Mouse (Mus musculus): Measurements from ENCODE around the gene Ccne1. TPM values are rescaled to one million over a fixed set of nuclear protein-coding genes. Genes with fewer than 3 reads are reported as not detected.
"Not testable (repeated sequence)": the region's sequence is repeated elsewhere in the genome, so short reads cannot be mapped to it uniquely, and the experiment has no call there.

Gene Ccne1
- polyA plus RNA-seq, 1 experiment from 2014 or later = 40.9 TPM

DNA sequence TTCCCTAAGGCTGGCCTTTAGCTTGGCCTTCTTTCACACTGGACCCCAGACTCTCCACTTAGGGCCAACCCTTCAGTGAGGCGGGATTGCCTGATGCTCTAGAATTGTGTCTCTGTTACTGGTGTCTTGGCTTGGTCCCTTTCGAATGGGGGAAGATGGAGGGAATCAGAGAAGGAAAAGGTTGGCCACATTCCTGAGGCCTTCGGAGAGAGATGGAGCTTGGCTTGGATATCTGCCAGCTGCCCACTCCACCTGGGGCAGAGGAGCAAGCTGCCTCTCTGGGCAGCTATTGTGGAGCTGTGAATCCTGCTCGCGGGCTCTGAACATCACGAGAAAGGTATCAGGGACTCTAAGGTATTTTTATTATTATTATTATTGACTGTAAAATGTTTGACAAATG is 22.2 kb upstream of the Ccne1 start:
- no peak for ATAC-seq (ENCODE audit: extremely low read depth, insufficient number of reproducible peaks, low FRiP score, low TSS enrichment)
- 80% methylated on average over 6 of the region's 6 CpGs for WGBS

GRCm38 (mm10) chr7:38128256-38128655 is 20.9 kb upstream of the Ccne1 start:
- H3K36me3 ChIP-seq; H3K9ac ChIP-seq; H3K27me3 ChIP-seq (replicated peaks); H3K4me1 ChIP-seq; H3K4me2 ChIP-seq; ATAC-seq (ENCODE audit: extremely low read depth, insufficient number of reproducible peaks, low FRiP score, low TSS enrichment); H3K4me3 ChIP-seq; H3K27ac ChIP-seq (replicated peaks); H3K9me3 ChIP-seq: not testable (repeated sequence)
- whole genome bisulfite sequencing = 25% methylated on average over 5 of the region's 5 CpGs

More for the DNA sequence above, 22.2 kb upstream of the Ccne1 start:
- no peak overlapping the region for H3K9ac ChIP-seq
- H3K4me2 ChIP-seq = no peak overlapping the region
- H3K27me3 ChIP-seq (replicated peaks) = no peaks in the 10 kb centered on the region; the same call in 1 of the 2 replicates
- H3K9me3 ChIP-seq = no peaks in the 10 kb centered on the region
- no peaks in the 10 kb centered on the region for H3K36me3 ChIP-seq
- H3K4me3 ChIP-seq = no peak overlapping the region
- H3K4me1 ChIP-seq = peaks cover 9% of the 10 kb centered on the region; the same call in 1 of the 2 replicates
- H3K27ac ChIP-seq (replicated peaks) = no peak overlapping the region

DNA sequence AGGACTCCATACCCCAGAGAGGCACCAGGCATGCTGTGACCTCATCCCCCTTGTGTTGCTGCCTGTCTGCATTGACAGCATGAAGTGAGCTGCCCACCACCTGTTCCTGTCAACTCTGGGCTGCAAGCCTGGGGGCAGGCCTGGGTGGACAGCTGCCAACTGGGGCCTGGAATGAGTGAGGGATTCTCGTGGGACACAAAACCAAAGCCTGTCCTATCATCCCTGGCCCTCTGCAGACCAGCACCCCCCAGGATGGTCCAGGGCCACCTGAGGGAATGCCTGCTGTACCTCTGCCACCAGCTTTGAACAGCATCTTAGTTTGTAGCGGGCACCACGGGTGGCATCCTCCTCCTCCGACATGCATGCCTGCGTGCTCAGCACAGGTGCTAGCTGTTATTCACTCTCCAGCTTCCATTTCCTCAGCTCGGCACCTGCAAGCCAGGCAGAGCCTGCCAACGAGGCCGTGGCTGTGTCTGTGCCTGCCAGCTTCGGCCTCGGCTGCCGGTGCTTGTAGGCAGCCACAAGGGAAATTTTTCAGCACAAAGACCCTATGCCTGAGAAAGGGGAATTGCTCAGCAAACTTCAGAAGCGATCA is 18.3 kb upstream of the Ccne1 start:
- 66% methylated on average over 12 of the region's 12 CpGs for WGBS
- Histone ChIP-seq H3K27me3 (replicated peaks) (no peaks in the 10 kb centered on the region), H3K36me3 (no peaks in the 10 kb centered on the region), H3K4me1 (peaks cover 9% of the 10 kb centered on the region; the same call in 1 of the 2 replicates), H3K27ac (replicated peaks) (no peak overlapping the region), H3K9me3 (no peaks in the 10 kb centered on the region), H3K4me2 (no peak overlapping the region), H3K9ac (peak overlapping the region; percentile 37; the same call in 1 of the 2 replicates), H3K4me3 (no peak overlapping the region)
- ATAC-seq (ENCODE audit: extremely low read depth, insufficient number of reproducible peaks, low FRiP score, low TSS enrichment) = no peak

GRCm38 (mm10) chr7:38124164-38124563 is 16.8 kb upstream of the Ccne1 start:
- not testable (repeated sequence) for H3K9ac ChIP-seq; H3K4me1 ChIP-seq; H3K4me2 ChIP-seq; H3K9me3 ChIP-seq; ATAC-seq (ENCODE audit: extremely low read depth, insufficient number of reproducible peaks, low FRiP score, low TSS enrichment); H3K27me3 ChIP-seq (replicated peaks); H3K36me3 ChIP-seq; H3K4me3 ChIP-seq; H3K27ac ChIP-seq (replicated peaks)
- 79% methylated on average over 2 of the region's 2 CpGs for WGBS

DNA sequence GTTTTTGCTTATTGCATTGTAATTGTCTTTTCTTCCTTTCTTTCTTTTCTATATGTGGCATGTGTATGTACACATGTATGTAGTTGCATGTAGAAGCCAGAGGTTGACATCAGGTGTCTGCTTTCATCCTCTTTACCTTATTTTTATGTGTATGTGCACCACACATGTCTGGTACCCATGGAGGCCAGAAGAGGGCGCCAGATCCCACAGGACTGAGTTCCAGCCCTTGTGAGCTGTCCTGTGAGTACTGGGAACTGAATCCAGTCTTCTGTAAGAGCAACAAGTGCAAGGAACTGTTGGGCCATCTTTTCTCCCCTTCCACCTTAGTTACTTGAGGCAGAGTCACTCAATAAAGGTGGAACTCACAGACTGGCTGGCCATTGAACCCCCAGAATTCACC is 11.3 kb upstream of the Ccne1 start:
- Histone ChIP-seq H3K9ac (no peak overlapping the region), H3K27me3 (replicated peaks) (peaks cover 8% of the 10 kb centered on the region), H3K36me3 (no peaks in the 10 kb centered on the region), H3K4me3 (no peak overlapping the region), H3K4me1 (no peaks in the 10 kb centered on the region), H3K27ac (replicated peaks) (no peak overlapping the region), H3K4me2 (no peak overlapping the region), H3K9me3 (no peaks in the 10 kb centered on the region)
- 16% methylated on average over 1 of the region's 1 CpGs for WGBS
- ATAC-seq (ENCODE audit: extremely low read depth, insufficient number of reproducible peaks, low FRiP score, low TSS enrichment) = no peak

DNA sequence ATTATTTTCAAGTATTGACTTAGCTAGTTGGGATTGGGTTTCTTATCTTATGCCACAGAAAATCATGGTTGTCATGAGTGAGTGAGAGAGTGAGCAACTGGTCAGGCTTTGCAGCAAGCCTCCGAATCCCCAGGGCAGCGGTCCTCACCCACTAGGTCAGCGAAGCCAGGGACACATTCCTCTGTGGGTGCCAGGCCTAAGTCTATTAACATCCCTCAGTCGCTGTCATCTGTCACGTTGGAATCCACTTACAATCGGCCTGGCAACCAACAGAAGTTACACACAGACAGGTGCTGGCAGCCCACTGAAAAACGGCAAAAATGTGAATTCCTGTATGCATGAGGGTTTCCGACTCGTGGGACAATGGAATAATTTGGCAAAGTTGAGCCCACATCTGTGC is 5.1 kb upstream of the Ccne1 start:
- H3K4me3 ChIP-seq = no peak overlapping the region
- H3K27ac ChIP-seq (replicated peaks) = no peak overlapping the region
- no peaks in the 10 kb centered on the region for H3K9me3 ChIP-seq
- no peaks in the 10 kb centered on the region for H3K36me3 ChIP-seq
- no peak overlapping the region for H3K9ac ChIP-seq
- peaks cover 25% of the 10 kb centered on the region for H3K4me1 ChIP-seq
- H3K27me3 ChIP-seq (replicated peaks) = peaks cover 5% of the 10 kb centered on the region
- no peak overlapping the region for H3K4me2 ChIP-seq
- WGBS = 73% methylated on average over 9 of the region's 9 CpGs
- no peak for ATAC-seq (ENCODE audit: extremely low read depth, insufficient number of reproducible peaks, low FRiP score, low TSS enrichment)

DNA sequence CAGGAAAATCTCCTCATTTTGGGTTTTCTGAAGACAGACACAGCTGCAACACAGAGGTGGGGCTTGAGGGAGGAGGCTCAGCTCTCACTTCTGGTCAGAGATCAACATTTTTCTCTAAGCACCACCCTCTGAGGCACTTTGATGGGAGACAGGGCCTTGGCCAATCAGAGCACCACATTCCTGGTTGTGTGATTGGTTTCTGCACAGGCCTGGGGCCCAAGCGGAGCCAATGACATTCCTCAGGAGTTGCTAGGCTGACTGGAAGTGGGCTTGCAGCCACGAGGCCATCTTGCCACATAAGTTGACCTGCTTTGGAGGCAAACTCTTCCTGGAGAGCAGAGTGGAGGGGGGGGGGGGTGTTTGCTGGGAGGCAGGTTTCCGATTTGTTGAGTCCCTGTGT is 4.7 kb upstream of the Ccne1 start:
- Histone ChIP-seq H3K4me1 (peaks cover 25% of the 10 kb centered on the region), H3K9ac (0 out of 2 replicates have a peak overlapping the region, but pooled peaks have one; percentile 28), H3K27ac (replicated peaks) (peak overlapping the region; percentile 66), H3K4me3 (no peak overlapping the region), H3K9me3 (no peaks in the 10 kb centered on the region), H3K4me2 (no peak overlapping the region), H3K36me3 (no peaks in the 10 kb centered on the region), H3K27me3 (replicated peaks) (peaks cover 5% of the 10 kb centered on the region)
- WGBS = 40% methylated on average over 3 of the region's 3 CpGs
- no peak for ATAC-seq (ENCODE audit: extremely low read depth, insufficient number of reproducible peaks, low FRiP score, low TSS enrichment)

- ATAC-seq (ENCODE audit: extremely low read depth, insufficient number of reproducible peaks, low FRiP score, low TSS enrichment) = no peak
- H3K4me2 ChIP-seq = peak overlapping the region; percentile 98
- WGBS = 21% methylated on average over 10 of the region's 10 CpGs
- peak overlapping the region; percentile 90 for H3K4me3 ChIP-seq
- H3K36me3 ChIP-seq = peaks cover 15% of the 10 kb centered on the region
- H3K4me1 ChIP-seq = peaks cover 48% of the 10 kb centered on the region
- H3K9ac ChIP-seq = peak overlapping the region; percentile 82
- no peaks in the 10 kb centered on the region for H3K9me3 ChIP-seq
- peak overlapping the region; percentile 65; the same call in 1 of the 2 replicates for H3K27ac ChIP-seq (replicated peaks)
- H3K27me3 ChIP-seq (replicated peaks) = no peaks in the 10 kb centered on the region
Measured at GRCm38 (mm10) chr7:38108260-38108632, 912 bp upstream of the Ccne1 start.

DNA sequence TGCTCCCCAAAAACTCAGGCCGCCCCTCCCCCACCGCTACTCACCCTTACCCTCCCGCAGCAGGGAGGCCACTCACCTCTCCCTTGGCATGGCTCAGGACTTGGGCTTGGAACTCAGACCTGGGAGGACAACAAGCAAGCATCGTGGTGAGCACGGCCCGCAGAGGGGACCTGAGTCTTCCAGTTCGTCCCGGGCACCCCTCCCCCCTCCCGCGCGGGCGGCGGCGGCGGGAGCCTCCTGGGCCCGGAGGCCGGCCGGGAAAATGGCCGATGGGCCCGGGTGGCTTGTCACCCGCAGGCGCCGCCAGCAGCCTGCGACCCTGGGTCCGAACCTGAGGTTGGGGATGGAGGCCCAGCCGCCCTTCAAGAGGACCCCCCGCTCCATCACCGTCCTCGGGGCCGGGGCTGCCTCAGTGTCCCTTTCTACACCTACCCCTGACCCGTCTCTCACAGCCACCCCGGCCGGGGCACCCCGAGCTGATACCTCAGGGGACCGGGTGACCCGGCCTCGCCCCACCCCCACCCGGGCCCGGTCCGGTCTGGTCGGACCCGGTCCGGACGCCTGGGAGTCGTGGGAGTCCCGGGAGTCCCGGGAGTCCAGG is 523 bp downstream of the Ccne1 start:
- Histone ChIP-seq H3K4me2 (peak overlapping the region; percentile 98), H3K36me3 (peaks cover 30% of the 10 kb centered on the region), H3K27me3 (replicated peaks) (no peaks in the 10 kb centered on the region), H3K9me3 (no peaks in the 10 kb centered on the region), H3K4me1 (peaks cover 35% of the 10 kb centered on the region), H3K4me3 (peak overlapping the region; percentile 90), H3K27ac (replicated peaks) (no peak overlapping the region; the same call in 1 of the 2 replicates), H3K9ac (peak overlapping the region; percentile 92)
- WGBS = under 1% methylated on average over 47 of the region's 47 CpGs
- peak; percentile 3 for ATAC-seq (ENCODE audit: extremely low read depth, insufficient number of reproducible peaks, low FRiP score, low TSS enrichment)

GRCm38 (mm10) chr7:38105379-38105778 is 2.0 kb downstream of the Ccne1 start:
- no peak overlapping the region for H3K27ac ChIP-seq (replicated peaks)
- peak overlapping the region; percentile 90 for H3K4me3 ChIP-seq
- H3K9ac ChIP-seq = peak overlapping the region; percentile 28; the same call in 1 of the 2 replicates
- peak overlapping the region; percentile 98 for H3K4me2 ChIP-seq
- H3K27me3 ChIP-seq (replicated peaks) = no peaks in the 10 kb centered on the region
- WGBS = 73% methylated on average over 3 of the region's 3 CpGs
- H3K9me3 ChIP-seq = no peaks in the 10 kb centered on the region
- peaks cover 44% of the 10 kb centered on the region for H3K36me3 ChIP-seq
- ATAC-seq (ENCODE audit: extremely low read depth, insufficient number of reproducible peaks, low FRiP score, low TSS enrichment) = no peak
- H3K4me1 ChIP-seq = peaks cover 31% of the 10 kb centered on the region

DNA sequence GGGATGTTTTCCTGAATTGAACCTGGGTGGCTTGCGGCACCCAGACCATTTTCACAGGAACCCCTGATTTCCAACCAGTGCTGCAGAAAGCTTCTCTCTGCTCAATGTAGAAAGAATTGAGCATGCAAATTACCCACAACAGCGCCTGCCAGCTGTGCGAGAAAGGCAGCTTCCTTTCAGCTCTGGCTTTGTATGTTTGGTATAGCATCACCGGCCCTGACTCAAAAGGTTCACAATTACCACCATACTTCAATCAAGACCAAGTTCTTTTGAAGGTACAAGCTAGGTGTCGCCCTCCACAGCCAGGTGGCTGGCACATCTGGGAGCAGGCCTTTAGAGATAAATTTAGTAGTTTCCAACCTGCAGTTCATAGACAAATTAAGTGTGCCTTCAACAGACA is 3.2 kb downstream of the Ccne1 start:
- Histone ChIP-seq H3K4me3 (no peak overlapping the region), H3K27ac (replicated peaks) (no peak overlapping the region), H3K27me3 (replicated peaks) (no peaks in the 10 kb centered on the region), H3K4me1 (peaks cover 31% of the 10 kb centered on the region), H3K36me3 (peaks cover 57% of the 10 kb centered on the region), H3K9ac (no peak overlapping the region), H3K9me3 (no peaks in the 10 kb centered on the region), H3K4me2 (no peak overlapping the region)
- 92% methylated on average over 5 of the region's 5 CpGs for WGBS
- ATAC-seq (ENCODE audit: extremely low read depth, insufficient number of reproducible peaks, low FRiP score, low TSS enrichment) = no peak

GRCm38 (mm10) chr7:38094353-38094752 is 13.0 kb downstream of the Ccne1 start:
- Histone ChIP-seq H3K4me1 (no peaks in the 10 kb centered on the region), H3K27me3 (replicated peaks) (no peaks in the 10 kb centered on the region), H3K9ac (no peak overlapping the region), H3K36me3 (peaks cover 26% of the 10 kb centered on the region), H3K9me3 (no peaks in the 10 kb centered on the region), H3K4me3 (no peak overlapping the region), H3K27ac (replicated peaks) (no peak overlapping the region), H3K4me2 (no peak overlapping the region)
- WGBS = 68% methylated on average over 6 of the region's 6 CpGs
- ATAC-seq (ENCODE audit: extremely low read depth, insufficient number of reproducible peaks, low FRiP score, low TSS enrichment) = no peak

All from heart, embryonic 13.5 days (tissue).